Mouse (Mus musculus): ENCODE measurements at regions not wholly inside any gene's neighbourhood (a gene's known extent, or its start where the extent isn't known, plus 50 kb on each side); places are given as distances from the start of the nearest gene placed in this dataset.

GRCm38 (mm10) chr9:61509091-61509490 lies 136.9 kb downstream of the Tle3 start:
- TF ChIP-seq CTCF (IDR thresholded peaks at IDR 0.05; ENCODE audit: low read depth, low read length) (no peak), TAL1 (conservative IDR thresholded peaks at IDR 0.05; ENCODE audit: low read depth, low read length) (no peak), GATA1 (IDR thresholded peaks at IDR 0.05; ENCODE audit: borderline replicate concordance, low read length) (no peak)

Measured in G1E (cell line).